Mouse (Mus musculus) myocyte (in vitro differentiated cells): ENCODE results near the gene Shisa7. TPM values are rescaled to one million over a fixed set of nuclear protein-coding genes. Genes with fewer than 3 reads are reported as not detected.
A peak's percentile ranks its signal among the peaks of the same experiment; 100 is the strongest.

ENCODE experiments used
- H3K27me3 ChIP-seq: one replicate; pipeline ENCODE4 v1.6.1; 2011; ENCODE audit not compliant: control insufficient read depth, insufficient read depth, insufficient read length
- H3K36me3 ChIP-seq: one replicate; pipeline ENCODE4 v1.6.1; 2011; ENCODE audit not compliant: control insufficient read depth, insufficient read depth
- H3K4me2 ChIP-seq: one replicate; pipeline ENCODE4 v1.6.1; 2011; ENCODE audit warnings: low read depth, control low read depth
- H3K4me3 ChIP-seq: one replicate; pipeline ENCODE4 v1.5.1; 2011; ENCODE audit warnings: mild to moderate bottlenecking, control low read depth, moderate library complexity
- H3K79me2 ChIP-seq: one replicate; pipeline ENCODE4 v1.6.1; 2011; ENCODE audit not compliant: control insufficient read depth, insufficient read depth
- H3ac ChIP-seq: one replicate; pipeline ENCODE4 v1.6.1; 2011; ENCODE audit not compliant: control insufficient read depth, insufficient read length
- CEBPB ChIP-seq: IDR thresholded peaks from 2 replicates; pipeline ENCODE4 v1.6.1; 2011; ENCODE audit warnings: mild to moderate bottlenecking, moderate library complexity; ENCODE audit not compliant: poor library complexity, insufficient read depth, severe bottlenecking
- E2F4 ChIP-seq: IDR thresholded peaks from one replicate; pipeline ENCODE4 v1.6.1; 2011; ENCODE audit warnings: mild to moderate bottlenecking, control low read depth, moderate library complexity; ENCODE audit not compliant: insufficient read depth
- MAX ChIP-seq: IDR thresholded peaks from one replicate; pipeline ENCODE4 v1.6.1; 2011; ENCODE audit warnings: low read depth, mild to moderate bottlenecking, control low read depth
- MYOD1 ChIP-seq, 3 experiments: IDR thresholded peaks; one replicate each; pipeline ENCODE4 v1.6.1; 2011; ENCODE audit warnings: control low read depth in 2 of 3, low read depth in 2 of 3, mild to moderate bottlenecking in 2 of 3, moderate library complexity in 1 of 3; ENCODE audit not compliant: insufficient read length in 2 of 3, control insufficient read depth in 1 of 3
- MYOG ChIP-seq, 3 experiments: IDR thresholded peaks; one replicate each; pipeline ENCODE4 v1.6.1; 2011; ENCODE audit warnings: control low read depth in 2 of 3, low read depth in 2 of 3, mild to moderate bottlenecking in 2 of 3; ENCODE audit not compliant: insufficient read length in 2 of 3, control insufficient read depth in 1 of 3, insufficient read depth in 1 of 3
- POLR2A ChIP-seq: IDR thresholded peaks from one replicate; pipeline ENCODE4 v1.6.1; 2011; ENCODE audit warnings: low read depth, mild to moderate bottlenecking, control low read depth, moderate library complexity; ENCODE audit not compliant: insufficient read length
- POLR2AphosphoS2 ChIP-seq: IDR thresholded peaks from one replicate; pipeline ENCODE4 v1.6.1; 2011; ENCODE audit warnings: low read depth, control low read depth; ENCODE audit not compliant: insufficient read length
- REST ChIP-seq: IDR thresholded peaks from one replicate; pipeline ENCODE4 v1.6.1; 2011; ENCODE audit warnings: mild to moderate bottlenecking, control low read depth, moderate library complexity; ENCODE audit not compliant: insufficient read depth, insufficient read length
- SRF ChIP-seq: IDR thresholded peaks from one replicate; pipeline ENCODE4 v1.6.1; 2011; ENCODE audit warnings: low read depth; ENCODE audit not compliant: control insufficient read depth, insufficient read length
- TCF12 ChIP-seq: IDR thresholded peaks from one replicate; pipeline ENCODE4 v1.6.1; 2011; ENCODE audit warnings: mild to moderate bottlenecking, control low read depth; ENCODE audit not compliant: poor library complexity, insufficient read depth, severe bottlenecking
- TCF3 ChIP-seq: IDR thresholded peaks from one replicate; pipeline ENCODE4 v1.6.1; 2011; ENCODE audit warnings: low read depth, control low read depth; ENCODE audit not compliant: insufficient read length
- USF1 ChIP-seq: IDR thresholded peaks from one replicate; pipeline ENCODE4 v1.6.1; 2011; ENCODE audit warnings: low read depth, mild to moderate bottlenecking, control low read depth, moderate library complexity
- polyA plus RNA-seq: library from polyadenylated mRNA; unstranded; fragments of >200 nt; fragmentation: generic; extraction: Trizol; gene quantifications from one replicate; pipeline ENCODE4 v1.2.1, GENCODE M21; 2012; ENCODE audit warnings: missing spikeins

The Shisa7 gene
- polyA plus RNA-seq, 1 experiment: not detected

DNA sequence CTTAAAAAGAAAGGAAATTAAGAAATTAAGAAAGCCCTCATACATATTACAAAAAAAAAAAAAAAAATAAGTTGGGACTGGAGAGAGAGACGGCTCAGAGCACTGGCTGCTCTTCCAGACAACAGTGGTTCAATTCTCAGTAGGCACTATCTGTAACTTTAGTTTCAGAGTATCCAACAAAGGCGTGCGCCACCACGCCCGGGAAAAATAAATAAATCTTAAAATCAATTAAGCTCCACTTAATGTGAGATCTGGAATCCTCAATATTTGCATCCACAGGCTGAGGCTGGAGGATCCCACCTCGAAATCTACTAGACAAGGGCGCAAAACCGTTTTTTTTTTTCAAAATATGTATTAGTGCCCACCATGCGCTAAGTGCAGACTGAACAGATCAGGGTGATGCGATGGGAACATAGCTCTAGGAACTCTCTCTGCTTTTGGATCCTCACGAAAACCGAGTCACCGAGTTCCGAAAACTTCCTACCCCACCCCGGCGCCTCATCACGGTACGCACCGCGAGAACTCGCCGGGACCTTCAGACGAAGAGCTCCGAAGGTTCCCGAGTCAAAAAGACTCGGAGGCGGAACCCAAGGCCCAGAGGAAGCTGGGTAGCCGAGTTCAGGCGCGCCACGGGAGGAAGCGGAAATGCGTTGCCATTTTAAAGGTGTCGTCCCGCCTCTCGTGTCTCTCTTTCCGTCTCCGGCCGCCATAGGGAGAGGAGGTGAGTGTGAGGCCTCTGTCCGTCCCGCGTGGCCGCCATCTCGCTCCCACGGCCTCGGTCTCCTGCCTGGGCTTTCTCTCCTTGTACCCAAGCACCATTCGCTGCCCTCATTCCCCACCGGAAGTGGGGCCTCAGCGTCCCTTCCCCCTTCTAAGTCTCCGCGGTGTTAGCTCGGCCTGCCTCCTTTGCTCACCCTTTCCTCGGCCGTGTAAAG, 52.0 kb downstream of the Shisa7 start, which contains the start of gene Rpl28:
Gene Rpl28, plus strand, starts transcription at position 597 of the 935 bp plus-strand sequence.
- H3K27me3 ChIP-seq: no peaks in the 10 kb centered on the region
- H3K4me2 ChIP-seq: peak within 1 kb of the TSS; percentile 97
- peak; percentile 18 for TF ChIP-seq SRF
- TF ChIP-seq TCF3: no peak
- TF ChIP-seq REST: peak; percentile 58
- TF ChIP-seq POLR2AphosphoS2: peak; percentile 99
- peak; percentile 99 for TF ChIP-seq POLR2A
- peak within 1 kb of the TSS; percentile 83 for H3ac ChIP-seq
- H3K36me3 ChIP-seq: peaks cover 28% of the 10 kb centered on the region
- H3K79me2 ChIP-seq: peaks cover 25% of the 10 kb centered on the region
- H3K4me3 ChIP-seq: peak within 1 kb of the TSS; percentile 96

DNA sequence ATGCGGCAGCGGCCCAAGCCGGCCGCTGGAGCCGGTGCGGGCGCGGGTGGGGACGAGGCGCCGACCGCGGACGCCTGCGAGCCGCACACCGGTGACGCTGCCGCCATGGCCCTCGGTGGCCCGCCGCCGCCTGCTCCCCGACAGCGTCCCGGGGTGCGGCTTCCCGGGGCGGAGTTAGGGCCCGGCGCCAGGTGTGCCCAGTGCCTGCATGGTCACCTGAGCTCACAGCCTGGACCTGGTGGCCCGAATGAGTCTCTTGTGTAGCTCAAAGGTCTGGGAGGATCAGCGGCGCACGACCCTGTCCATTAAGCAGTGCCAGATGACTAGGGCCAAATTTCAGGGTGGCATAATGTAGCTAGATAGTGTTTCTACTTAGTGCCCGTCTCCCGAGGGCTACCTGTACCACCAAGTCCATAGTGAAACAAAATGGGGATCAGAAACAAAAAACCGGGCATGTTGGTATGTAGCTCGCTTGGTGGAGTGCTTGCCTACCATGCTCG, 55.0 kb downstream of the Shisa7 start, which contains the start of gene Tmem238:
Gene Tmem238, minus strand, starts transcription at position 221 of the 500 bp plus-strand sequence.
- peak within 1 kb of the TSS; percentile 97 for H3ac ChIP-seq
- TF ChIP-seq POLR2A (peak; percentile 36), E2F4 (no peak), POLR2AphosphoS2 (peak; percentile 47)
- peaks cover 16% of the 10 kb centered on the region for H3K79me2 ChIP-seq
- H3K36me3 ChIP-seq: peaks cover 3% of the 10 kb centered on the region
- H3K27me3 ChIP-seq: no peaks in the 10 kb centered on the region
- peak within 1 kb of the TSS; percentile 26 for H3K4me3 ChIP-seq
- H3K4me2 ChIP-seq: peak within 1 kb of the TSS; percentile 55

DNA sequence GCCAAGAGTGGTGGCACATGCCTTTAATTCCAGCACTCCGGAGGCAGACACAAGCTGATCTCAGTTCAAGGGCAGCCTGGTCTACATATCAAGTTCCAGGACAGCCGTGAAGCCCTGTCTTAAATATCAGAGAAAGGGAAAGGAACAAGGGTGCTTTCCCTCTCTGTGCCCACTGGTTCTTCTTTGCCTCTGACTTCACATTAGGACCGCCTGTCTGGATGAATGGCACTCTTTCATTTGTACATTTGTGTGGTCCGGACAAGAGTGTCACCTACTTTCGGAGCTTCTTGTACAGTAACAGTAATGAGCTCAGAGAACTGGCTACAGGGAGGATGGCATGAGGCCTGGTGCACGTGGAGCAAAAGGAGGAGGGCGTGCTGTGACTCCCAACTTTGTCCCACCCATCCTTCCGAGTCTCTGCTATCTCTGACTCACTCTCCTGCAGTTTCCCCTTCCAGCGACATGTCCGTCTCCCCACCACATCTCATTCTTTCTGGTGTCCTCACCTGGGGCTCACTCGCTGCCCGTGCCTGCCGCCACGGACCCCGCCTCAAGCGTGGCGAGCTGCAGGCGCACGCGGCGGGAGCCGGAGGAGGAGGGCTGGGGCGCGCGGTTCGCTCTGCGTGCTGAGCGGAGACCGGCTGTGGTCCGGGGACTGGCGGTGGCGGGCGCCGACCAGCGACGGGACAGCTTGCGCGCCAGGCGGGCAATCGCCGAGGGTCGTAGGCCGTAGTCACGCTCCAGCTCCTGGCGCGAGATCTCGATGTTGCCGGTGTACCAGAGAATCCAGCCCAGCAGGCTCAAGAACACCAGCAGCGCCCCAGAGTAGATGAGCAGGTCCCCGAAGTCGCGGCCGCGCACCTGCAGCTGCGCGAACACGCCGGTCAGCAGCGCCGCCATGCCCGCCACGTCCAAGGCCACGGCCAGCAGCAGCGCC, 55.7 kb downstream of the Shisa7 start:
- H3K4me2 ChIP-seq: peak overlapping the region; percentile 55
- H3K4me3 ChIP-seq: peak overlapping the region; percentile 26
- no peaks in the 10 kb centered on the region for H3K27me3 ChIP-seq
- H3K79me2 ChIP-seq: peaks cover 10% of the 10 kb centered on the region
- TF ChIP-seq POLR2AphosphoS2 (peak; percentile 70), MAX (peak; percentile 13), CEBPB (no peak), TCF3 (no peak), MYOD1 (IDR thresholded peaks at IDR 0.05; ENCODE audit: control insufficient read depth in 1 of 3, insufficient read length in 2 of 3, low read depth in 2 of 3) (peak in 1 of 3 experiments; percentile 36), TCF12 (no peak), POLR2A (peak; percentile 62), MYOG (IDR thresholded peaks at IDR 0.05; ENCODE audit: control insufficient read depth in 1 of 3, insufficient read depth in 1 of 3, insufficient read length in 2 of 3, low read depth in 2 of 3) (peak in 2 of 3 experiments; percentile 25 to 27), USF1 (no peak), E2F4 (no peak), REST (no peak), SRF (no peak)
- H3K36me3 ChIP-seq: no peaks in the 10 kb centered on the region
- peak overlapping the region; percentile 97 for H3ac ChIP-seq

DNA sequence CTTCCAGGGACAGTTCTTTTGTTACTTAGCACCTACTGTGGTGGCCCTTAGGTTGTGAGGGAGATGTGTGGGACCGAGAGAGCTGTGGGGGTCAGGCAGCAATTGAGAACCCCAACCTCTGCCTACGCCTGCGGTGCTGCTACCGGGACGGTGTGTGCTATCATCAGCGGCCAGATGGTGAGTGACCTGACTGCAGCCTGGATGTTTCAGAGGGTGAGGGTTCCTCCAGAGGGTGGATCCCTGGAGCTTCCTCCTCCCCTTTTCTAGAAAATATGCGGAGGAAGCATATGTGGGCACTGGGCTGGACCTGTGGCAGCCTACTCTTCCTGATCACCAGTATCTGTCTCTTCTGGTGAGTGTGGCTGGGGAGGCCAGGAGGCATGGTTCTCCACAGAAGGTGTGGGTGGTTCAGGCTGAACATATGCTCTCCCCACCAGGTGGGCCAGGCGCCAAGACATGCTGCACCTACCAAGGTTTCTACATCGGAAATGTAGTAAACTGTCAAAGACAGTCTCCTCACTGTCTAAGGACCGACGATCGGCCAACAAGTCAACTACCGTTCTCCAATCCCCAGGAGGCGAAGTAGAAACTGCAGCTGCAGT, 60.7 kb downstream of the Shisa7 start:
- Histone ChIP-seq H3K4me2 (no peak overlapping the region), H3K27me3 (no peaks in the 10 kb centered on the region)
- no peak for TF ChIP-seq MYOD1 (IDR thresholded peaks at IDR 0.05; ENCODE audit: control insufficient read depth in 1 of 3, insufficient read length in 2 of 3, low read depth in 2 of 3)
- no peak for TF ChIP-seq POLR2A
- TF ChIP-seq MAX: no peak
- TF ChIP-seq MYOG (IDR thresholded peaks at IDR 0.05; ENCODE audit: control insufficient read depth in 1 of 3, insufficient read depth in 1 of 3, insufficient read length in 2 of 3, low read depth in 2 of 3): no peak
- no peak for TF ChIP-seq E2F4
- TF ChIP-seq TCF12: no peak
- TF ChIP-seq CEBPB: no peak
- TF ChIP-seq TCF3: no peak
- no peak for TF ChIP-seq POLR2AphosphoS2
- no peak for TF ChIP-seq SRF
- TF ChIP-seq USF1: no peak
- TF ChIP-seq REST: no peak

More for the DNA sequence above, 60.7 kb downstream of the Shisa7 start:
- H3ac ChIP-seq: no peak overlapping the region
- no peaks in the 10 kb centered on the region for H3K79me2 ChIP-seq
- no peak overlapping the region for H3K4me3 ChIP-seq
- no peaks in the 10 kb centered on the region for H3K36me3 ChIP-seq
